Mouse (Mus musculus) liver (tissue): ENCODE data around the gene Fgfr3.

ENCODE experiments used
- DNase-seq: peaks from one replicate; pipeline ENCODE4 v3.0.0-alpha.2; 2020; ENCODE audit warnings: mixed read lengths

Fgfr3 gene

DNA sequence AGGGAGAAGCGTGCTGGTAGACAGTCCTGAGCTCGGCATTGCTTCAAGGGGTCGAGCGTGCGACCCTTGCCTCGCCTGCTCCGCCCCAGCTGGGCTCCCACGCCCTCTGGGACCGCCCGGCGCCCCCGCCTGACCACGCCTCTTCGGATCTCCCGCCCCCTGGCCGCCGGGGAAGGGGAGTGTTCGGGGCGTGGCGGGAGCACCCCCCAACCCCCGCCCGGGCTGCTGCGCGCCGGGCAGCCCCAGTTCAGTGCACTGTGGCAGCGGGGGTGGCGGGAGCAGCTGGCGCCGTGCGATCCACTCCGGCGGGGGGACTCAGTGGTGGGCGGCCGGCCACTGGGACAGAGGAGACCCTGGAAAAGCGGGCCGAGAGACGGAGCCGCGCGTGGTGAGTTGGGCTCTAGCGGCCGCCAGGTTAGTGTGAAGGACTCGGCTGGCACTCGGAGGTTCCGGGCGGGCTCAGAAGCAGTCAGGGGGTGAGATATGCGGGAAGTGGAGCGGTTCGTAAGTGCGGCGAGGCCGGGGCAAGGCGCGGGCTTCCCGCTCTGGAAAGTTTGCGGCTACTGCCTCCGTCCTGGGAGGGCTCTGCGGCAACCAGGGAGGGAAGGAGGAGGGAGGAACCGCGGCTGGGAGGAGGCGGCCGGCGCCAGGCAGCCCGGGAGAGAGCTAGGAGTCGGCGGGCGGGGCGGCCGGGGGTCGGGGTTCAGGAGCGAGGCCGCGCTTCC, at the start of gene Fgfr3:
Fgfr3 (plus strand) TSS at position 134 of the 725 bp plus-strand sequence.
- peak; percentile 74 for DNase-seq

DNA sequence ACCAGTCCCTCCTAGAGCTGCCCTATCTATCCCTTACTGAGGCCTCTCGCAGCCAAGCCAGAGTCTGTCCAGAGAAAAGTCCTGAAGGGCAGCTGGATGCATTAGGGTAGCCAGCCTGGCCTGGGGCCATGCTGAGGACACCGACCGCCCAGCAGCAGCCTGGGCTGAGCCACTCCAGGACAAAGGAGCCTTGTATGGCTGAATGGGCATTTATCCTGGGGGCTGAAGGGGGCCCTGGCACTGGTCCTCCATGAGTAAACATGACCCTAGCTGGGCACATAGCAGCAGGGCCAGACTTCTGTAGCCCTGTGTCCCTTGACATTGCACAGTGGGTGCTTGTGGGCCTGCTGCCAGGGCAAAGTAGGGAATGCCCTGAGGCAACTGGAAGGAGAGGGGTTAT, 47.0 kb upstream of the Fgfr3 start:
- DNase-seq = no peak

DNA sequence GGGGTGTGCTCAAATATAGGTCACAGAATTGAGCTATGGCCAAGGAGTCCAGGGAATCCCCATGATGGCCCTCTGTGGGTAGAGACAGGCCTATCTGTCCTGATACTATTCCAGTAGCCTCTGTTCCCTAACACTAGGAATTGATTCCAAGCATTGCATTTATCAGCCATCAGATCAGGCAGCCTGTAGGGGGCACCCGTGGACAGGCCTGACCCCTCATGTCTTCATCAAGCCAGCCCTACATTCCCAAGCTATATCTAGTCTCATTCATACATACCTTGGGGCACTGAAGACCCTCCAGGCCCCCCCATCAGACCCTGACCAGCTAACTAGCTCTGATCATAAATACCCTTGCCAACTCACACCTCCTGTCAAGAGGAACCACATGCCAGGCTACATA, 45.5 kb upstream of the Fgfr3 start:
- DNase-seq = peak; percentile 66

DNA sequence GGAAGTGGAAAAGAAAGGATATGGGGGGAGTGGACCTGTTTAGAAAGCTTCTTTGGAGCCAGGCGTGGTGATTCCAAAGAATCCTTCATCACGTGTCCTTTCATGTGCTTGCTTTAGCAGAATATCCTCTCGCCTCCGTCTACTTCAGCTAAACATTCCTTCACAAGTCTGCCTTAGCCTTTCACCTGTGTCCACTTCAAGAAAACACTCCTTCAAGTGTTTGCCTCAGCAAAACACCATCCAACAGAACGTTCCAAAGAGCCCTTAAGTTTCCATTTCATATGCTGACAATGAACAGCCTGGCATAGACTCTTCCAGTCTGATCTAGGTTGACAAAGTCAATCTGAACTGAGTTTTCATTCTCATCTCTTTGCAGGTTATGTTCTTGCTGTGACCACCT, 43.2 kb upstream of the Fgfr3 start:
- no peak for DNase-seq

DNA sequence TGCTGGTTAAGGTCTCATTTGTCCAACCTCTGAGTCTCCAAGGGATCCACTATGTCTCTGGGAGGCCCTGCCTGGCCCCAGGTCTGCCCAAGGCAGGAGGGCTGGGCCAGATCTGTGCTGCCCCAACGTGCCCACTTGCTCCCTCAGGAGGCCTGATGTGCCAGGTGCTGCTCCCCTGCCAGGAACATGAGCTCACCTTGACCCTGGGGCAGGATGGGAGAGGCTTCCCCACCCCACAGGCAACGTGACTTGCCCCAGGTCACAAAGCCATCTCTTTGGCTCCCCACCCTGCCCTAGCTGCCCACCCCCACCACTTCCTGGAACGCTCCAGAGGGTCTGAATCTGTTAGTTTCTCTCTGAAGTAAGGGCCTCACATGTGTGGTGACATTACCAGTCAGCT, 40.4 kb upstream of the Fgfr3 start:
- no peak for DNase-seq

DNA sequence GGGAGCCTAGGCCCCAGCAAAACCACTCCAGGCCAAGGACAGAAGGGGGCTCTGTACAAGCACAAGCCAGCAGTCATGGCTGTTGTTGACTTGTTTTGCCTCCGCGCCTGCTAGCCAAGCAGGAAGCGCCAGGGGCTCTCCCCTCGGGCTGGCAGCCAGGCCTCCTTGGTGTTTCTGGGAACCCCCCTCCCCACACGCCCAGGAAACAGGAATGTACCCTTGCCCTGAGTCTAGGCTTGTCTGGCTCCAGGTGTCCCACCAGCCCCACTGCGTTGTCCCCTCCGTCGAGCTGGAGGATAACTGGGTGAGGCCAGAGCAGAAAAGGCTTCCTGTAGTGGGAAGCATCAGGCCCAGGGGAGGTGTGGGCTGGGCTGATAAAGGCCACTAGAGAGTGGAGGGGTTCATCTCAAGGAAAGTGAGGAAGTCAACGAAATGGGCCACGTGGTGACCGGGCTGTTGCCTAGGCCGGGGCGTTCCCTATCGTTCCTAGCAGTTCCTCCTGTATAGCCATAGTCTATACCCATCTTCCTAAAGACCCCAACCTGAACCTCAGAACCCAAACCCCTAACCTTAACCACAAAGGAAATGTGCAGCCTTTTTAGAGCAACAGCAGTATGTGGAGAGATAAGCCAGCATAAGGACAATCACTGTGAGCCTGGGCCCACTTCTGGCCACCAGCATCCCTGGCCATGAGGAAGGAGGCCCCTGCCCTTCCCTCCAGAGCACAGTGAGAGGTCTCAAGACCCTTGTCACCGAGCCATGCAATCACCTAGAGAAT, 39.7 kb upstream of the Fgfr3 start:
- DNase-seq = peak; percentile 67

DNA sequence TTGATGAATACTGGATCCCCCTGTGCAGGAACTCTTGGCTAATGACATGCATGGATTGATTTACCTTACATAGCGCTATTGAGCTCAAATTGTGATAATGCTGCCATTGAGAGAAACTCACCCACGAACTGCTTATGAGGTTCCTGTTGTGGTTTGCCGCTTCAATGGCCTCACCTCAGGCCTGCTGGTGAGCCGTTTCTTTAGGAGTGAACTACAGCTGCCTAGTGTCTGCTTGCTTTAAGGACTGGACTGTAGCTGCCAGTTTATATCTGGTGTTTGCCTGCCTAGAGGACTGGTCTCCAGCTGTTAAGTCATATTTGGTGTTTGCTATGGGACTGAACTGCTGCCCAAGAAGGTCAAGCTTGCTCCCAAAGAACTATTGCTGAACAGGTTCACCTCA, 38.5 kb upstream of the Fgfr3 start:
- DNase-seq = no peak

DNA sequence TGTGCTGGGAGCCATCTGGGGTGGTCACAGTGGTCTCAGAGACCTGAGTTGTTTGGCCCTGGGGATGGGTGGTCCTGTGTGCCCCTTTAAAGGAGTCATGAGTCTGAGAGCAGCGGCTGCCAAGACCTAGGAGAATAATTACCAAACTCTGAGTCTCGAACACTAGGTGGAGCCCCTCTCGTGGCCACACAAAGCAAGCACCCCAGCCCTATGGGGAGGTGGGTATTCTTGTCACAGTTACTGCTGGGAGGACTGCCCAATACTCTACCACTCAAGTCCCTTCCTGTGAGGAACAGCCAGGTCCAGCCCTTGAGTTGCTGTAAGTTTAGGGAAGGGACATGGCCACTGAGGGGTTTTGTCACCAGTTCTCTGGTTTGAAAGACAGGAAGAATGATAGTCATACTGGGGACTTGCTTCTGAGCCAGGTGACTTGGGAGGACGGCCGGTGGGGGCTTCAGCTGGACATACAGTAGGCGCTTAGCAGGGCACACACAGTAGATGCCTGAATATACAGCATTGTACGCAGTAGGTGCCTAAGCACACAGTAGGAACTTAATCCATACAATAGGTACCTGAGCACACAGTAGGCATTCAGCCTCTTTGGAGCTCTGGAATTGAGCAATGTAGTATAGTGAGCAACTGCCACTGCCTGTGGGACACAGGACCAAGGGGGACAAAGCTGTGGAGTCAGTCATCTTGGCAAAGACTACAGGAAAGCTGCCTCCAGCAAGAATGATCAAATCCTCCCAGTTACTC, 37.4 kb upstream of the Fgfr3 start:
- DNase-seq = no peak

DNA sequence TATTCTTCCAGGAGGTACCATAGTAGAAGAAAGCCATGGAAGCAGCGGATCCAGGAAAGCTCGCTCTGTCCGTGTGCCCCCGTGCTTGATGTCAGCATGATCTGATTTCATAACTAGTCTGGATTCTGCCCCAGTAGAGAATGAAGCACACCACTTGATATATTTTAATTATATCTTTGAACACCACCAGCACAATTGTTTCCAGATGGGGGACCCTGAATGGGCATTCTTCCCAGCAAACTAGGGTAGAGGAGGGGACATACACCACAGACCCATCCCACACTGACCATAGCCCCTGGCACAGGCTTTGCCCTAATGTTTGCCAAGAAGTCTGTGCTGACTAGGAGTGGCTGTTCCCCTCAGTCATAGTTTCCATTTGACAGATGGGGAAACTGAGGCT, 36.5 kb upstream of the Fgfr3 start:
- no peak for DNase-seq

DNA sequence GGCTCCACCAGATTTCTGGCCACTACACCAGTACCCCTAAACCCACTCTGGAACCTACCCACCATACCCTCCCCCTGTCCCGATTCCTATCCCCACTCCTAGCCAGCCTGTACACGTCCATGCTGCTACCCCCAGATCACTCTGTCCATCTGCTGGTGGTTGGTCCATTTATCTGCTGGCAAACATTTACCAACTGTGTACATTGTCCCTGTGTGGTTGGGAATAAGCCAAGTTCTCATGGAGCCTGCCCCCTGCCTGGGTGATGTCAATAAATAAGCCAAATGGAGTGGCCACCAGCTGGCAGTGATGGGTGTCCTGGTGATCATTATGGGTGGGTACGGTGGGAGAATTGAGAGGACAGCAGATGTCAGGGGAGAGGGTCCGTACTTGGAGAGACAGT, 34.3 kb upstream of the Fgfr3 start:
- DNase-seq = no peak

DNA sequence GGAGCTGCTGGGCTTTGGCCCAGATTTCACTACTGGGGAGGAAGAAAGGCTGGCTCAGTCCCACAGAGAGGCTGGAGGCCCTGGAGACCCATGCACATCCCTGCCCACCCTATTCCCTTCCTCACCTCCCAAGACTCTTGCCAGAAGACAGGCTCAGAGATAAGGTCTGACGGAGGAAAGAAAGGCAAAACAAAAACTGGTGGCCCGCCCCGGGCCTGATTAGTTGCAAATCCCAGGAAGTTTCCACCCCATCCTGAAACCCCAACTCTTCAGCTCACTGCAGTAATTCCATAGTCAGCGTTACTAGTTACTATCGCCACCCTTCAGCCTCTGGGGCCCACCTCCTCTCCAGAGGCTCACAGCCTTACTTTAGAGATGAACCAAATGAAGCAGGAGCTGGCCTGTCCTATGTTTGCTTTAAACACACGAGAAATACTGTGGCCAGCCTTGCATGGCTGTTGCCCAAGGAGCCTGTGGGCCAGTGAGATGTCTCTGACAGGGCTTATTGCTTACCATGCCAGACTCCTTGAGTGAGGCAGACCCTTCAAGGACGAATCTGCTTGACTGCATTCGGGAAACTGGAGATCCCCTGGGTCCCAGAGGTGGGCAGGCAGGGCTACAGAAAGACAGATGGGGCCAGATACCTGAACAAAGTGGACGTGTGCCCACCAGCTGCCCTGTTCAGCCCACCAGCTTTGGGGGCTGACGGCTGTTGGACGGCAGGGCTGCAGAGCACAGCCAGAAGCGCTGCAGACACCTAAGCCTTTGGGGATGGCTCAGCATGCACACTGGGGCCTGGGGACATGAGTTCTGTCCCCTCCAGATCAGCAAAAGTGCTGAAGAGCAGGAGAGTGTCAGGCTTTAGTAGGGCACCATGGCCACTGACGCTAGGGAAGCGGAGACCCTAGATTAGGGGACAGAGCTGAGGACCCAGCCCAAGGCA, 32.9 kb upstream of the Fgfr3 start:
- no peak for DNase-seq

DNA sequence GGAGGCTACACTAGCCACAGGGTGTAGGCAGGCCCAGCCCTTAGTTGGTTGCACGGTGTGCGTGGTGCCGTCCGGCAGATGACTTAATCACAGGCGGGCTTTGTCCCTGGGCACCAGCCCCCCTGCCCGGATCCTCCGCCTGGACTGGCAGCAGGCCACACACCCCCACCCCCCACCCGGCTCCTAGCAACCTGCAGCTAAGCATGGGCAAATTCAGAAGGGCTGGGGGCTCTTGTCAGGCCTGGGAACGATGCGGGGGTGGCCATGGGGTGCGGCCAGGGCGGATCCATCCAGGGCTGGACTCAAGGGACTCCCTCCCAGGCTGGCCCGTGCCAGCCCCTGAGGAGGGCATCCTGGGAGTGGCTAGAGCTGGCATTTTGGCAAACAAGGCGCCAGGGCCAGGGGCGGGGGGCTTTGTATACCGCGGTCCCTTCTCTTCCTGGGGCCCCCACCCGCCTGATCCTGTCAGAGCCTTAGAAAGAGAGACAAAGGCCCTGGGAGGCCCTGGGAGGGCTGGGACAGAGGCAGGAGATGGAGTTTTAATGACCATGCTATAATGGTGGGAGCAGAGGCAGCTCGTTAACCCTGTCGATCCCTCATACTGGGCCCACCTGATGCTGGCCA, 32.1 kb upstream of the Fgfr3 start:
- DNase-seq = no peak

DNA sequence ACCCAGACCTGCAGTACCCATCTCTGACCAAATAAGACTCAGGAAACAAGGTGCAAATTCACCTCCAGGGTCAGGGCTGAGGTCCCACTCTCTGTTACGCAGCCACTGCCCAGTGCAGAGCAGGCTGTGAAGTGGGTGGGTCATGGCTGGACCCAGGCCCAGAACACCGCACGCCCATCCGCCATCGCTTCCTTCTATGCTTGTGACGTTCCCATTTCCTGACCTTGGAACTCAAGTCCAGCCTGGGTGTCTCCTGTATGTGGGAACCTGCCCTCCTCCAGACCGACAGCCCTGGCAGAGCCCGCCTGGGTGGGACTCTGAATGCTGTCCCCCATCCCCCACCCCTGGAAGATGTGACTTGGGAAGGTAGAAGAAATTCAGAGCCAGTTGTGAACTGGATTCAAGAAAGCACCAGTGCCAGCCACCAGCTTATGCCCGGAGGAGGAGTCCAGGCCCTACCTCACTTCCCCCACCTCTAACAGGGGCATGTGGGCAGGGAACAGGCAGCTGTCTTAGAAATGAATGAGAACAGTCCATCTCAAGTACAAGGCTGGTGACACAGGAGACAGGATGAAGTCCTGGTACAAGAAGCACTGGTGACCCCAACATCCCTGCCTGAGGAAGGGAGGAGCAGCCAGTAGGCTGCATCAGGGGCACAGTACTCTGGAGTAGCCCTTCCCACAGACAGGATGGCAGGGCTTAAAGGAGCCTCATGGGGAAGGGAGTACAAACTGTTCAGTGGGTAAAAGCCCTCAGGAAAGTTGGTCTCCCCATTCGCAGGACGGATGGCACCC, 31.4 kb upstream of the Fgfr3 start:
- DNase-seq = no peak

DNA sequence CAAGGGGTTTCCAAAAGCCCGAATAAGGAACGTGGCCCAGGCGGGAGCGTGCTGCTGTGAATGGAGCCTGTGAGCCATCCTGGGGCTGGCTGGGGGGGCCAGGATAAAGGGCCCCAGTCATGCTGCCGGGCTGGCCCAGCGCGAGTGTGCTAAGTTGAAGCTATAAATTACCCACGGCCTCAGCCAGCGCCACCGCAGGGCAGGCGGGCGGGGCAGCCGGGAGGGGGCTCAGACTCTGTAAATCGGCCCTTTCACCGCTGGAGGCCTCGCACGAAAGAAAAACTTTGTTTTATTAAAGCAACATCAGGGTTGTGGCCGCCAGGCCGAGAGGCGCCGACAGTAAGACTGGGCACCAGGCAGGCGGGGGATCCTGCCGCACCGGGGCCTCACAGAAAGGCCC, 29.1 kb upstream of the Fgfr3 start:
- peak; percentile 34 for DNase-seq

DNA sequence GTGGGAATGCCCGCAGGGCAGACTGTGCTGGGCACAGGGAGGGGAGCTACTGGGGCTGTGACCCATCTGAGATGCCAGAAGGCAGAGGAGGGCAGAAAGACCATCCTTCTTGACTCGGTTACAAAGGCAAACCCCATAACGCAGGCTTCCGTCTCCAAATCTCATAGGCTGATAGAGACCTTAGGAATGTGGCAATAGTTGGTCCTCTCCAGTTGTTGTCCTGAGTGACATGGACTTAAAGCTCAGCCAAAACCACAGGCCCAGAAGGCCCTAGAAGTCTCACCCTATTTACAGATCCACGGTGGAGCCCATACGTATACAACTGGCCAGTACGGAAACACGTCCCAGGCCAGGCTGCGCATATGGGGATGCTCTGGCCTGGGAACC, 27.0 kb upstream of the Fgfr3 start:
- no peak for DNase-seq

DNA sequence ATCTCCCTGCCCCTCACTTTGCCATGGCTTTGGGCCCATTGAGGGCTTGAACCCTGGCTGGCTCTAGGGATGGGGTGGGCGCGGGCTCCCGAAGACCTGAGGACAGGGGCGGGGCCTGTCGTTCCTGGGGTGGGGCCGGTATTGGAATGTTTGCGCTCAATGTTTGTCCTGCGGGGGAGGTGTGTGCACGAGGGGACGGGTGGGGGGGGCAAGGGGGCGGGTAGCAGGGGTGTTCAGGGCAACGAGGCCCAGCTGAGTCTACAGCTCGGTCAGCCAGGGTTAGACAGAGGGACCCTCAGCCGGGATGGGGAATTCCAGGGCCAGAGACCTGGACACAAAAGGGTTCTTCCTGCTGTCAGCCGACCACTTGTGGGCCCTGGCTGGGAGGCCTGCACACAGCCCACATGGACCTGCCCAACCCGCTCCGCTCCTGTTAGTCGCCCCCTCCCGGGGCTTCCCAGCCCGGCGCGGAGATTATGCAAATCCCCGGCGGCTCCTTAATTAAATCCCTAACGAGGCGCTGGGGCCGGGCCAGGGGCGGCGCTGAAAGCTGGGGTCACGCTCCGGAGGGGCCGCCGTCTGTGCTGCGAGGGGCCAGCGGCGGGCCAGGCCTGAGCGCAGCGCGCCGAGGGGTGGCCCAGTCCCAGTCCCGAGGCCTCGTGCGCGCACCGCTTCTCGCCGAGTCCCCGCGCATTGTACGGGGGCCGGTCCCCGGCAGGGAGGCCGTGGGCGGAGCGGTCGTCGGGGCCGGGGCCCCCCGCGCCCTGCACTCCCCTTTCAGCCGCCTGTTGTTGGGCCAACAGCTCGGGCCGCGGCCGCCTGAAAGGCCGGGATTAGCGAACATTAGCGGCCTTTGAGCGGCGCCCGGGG, 26.4 kb upstream of the Fgfr3 start:
- peak; percentile 52 for DNase-seq

DNA sequence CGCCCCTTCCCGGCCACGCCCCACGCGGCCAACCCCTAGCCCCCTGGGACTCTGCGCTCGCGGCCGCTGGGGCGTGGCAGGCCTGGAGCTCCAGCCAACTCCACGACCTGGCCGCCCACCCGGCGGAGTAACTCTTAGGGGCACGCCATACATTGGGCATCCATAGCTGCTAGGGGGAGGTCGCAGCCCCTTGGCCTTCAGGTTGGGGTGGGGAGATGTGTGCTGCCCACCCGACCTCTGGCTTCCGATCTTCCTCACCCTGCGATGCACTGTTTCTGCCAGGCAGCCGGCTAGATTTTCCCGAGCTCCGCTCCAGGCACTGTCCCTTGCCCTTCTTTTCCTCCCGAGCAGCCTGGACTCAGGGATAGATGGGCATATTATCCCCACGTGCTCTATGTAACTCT, 25.8 kb upstream of the Fgfr3 start:
- DNase-seq = no peak

DNA sequence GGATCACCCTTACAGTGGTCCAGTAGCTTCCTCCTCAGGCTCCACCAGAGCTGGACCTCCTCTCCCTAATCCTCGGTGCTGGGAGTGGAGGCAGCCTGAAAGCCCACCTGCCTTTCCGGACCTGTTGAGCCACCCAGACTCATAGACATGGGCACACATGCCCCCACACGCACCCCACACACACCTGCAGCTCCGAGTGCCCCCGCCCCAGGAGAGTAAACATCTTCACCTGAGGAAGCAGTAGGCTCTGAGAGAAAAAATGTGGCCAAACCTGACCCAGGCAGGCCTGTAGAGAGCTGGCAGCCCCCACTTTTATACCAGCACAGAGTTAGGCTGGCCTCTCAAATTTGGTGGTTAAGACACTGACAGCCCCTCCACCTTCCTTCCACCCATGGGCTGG, 25.0 kb upstream of the Fgfr3 start:
- DNase-seq = no peak

DNA sequence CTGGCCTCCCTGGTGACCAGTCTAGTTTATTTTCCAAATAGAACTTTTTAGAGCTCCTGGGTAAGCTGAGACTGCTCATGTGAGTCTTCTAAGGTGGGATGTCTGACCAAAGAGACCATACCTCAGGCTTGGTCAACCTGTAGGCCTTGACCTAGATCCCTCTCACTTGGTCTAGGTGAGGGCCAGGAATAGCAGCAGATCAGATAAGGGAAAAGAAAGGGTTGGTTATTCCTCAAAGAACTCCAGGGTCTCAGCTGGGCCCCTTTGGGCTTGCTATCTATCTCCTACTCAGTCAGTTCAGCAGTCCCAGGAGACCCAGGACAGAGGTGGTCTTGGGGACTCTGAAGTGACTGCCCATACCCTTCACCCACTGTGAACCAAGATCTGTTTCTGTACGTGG, 23.9 kb upstream of the Fgfr3 start:
- no peak for DNase-seq

DNA sequence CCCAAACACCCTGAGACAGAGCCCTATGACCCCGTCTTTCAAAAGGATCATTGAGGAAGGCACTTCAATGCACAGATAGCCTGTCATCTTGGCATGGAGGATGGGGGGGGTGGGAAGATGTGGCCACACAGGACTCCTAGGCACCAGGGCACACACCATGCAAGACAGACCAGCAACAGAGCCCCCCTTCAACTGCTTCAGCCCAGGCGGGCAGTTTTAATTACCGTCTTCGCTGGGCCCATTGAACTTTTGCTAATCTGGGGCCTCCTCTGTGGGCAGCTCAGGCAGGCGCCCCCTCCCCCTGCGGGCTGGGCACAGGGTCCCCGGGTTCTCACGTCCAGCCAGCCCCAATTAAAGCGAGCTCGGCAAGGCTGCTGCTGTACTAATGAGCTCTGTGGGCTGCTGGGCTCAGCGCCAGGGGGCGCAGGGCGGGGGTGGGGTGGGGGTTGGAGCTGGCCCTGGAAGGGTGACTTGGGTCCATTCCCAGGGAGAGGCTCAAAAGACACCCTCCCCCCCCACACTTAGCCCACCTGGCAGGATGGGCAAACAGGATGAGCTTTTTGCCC, 23.4 kb upstream of the Fgfr3 start:
- DNase-seq = no peak
